Mouse (Mus musculus) brain, adult 2 months (tissue): Measurements from ENCODE around the gene Myh6.

ENCODE experiments used
- DNase-seq: peaks from one replicate; pipeline ENCODE4 v3.0.0; 2011; ENCODE audit warnings: low read depth, low spot score

The Myh6 gene

GRCm38 (mm10) chr14:54892200-54892599 lies 74.5 kb downstream of the Myh6 start, which contains the start of gene Pabpn1:
Pabpn1 (plus strand) TSS chr14:54892500.
- no peak for DNase-seq
